Mouse (Mus musculus) cortical plate, adult 2 months (tissue): ENCODE measurements at regions not wholly inside any gene's neighbourhood (a gene's known extent, or its start where the extent isn't known, plus 50 kb on each side); places are given as distances from the start of the nearest gene placed in this dataset.

Source experiments
- CTCF ChIP-seq: fragments of 200-500 bp; IDR thresholded peaks from 2 replicates; pipeline ENCODE4 v1.5.1; 2011; ENCODE audit warnings: mild to moderate bottlenecking, control low read depth, low read length; ENCODE audit not compliant: insufficient read depth; ENCODE audit errors: extremely low read depth
- POLR2A ChIP-seq: fragments of 200-500 bp; IDR thresholded peaks from 2 replicates; pipeline ENCODE4 v1.6.1; 2011; ENCODE audit warnings: mild to moderate bottlenecking, low read length, control low read depth; ENCODE audit not compliant: insufficient read depth; ENCODE audit errors: extremely low read depth

DNA sequence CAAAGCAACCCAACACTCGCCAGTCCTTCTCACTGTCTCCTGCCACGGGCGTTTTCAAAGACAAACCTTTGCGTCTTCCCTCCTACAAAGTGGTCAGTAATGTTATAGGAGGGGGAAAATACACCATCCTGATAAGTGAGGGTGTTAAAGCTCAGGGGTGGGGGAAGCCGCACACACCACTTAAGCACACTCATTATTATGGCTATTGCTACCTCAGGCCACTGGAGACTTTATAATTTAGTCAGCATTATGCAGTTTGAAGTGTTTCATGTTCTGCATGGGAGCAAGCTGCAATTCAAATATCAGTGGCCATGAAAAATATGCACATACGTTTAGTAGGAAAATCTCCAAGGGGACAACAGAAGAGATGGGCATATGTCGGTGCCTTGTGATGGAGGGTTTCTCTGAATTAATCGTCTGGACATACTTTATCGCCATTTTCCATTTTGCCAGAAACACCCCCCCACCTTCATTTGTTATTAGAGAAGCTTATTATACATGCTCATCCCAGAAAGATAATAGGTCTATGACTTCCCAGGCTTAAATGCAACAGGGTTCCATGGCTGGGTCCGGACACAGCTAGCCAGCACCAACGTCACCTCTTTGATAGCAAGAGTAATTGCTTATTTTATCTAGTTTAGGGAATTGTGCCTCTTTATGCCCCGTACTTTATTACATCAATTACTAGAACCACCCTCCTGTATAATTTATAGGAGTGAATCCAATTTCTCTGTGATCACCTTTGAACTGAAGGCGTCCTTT, 193.5 kb upstream of the Adamts16 start:
- TF ChIP-seq POLR2A: no peak
- TF ChIP-seq CTCF: no peak
